Mouse (Mus musculus): Measurements from ENCODE around the gene Prss12.
A peak's percentile ranks its signal among the peaks of the same experiment; 100 is the strongest.

The Prss12 gene

GRCm38 (mm10) chr3:123446708-123447537, at the start of gene Prss12:
Prss12 (plus strand) TSS chr3:123446913.
- DNase-seq (ENCODE audit: low read depth in 2 of 2, low spot score in 2 of 2) = peak; percentile 47 to 53

GRCm38 (mm10) chr3:123397562-123398481, 48.9 kb upstream of the Prss12 start:
- no peak for DNase-seq (ENCODE audit: low read depth in 2 of 2, low spot score in 2 of 2)

- no peak for DNase-seq (ENCODE audit: low read depth in 2 of 2, low spot score in 2 of 2)
Measured at GRCm38 (mm10) chr3:123404945-123405344, 41.8 kb upstream of the Prss12 start.

DNA sequence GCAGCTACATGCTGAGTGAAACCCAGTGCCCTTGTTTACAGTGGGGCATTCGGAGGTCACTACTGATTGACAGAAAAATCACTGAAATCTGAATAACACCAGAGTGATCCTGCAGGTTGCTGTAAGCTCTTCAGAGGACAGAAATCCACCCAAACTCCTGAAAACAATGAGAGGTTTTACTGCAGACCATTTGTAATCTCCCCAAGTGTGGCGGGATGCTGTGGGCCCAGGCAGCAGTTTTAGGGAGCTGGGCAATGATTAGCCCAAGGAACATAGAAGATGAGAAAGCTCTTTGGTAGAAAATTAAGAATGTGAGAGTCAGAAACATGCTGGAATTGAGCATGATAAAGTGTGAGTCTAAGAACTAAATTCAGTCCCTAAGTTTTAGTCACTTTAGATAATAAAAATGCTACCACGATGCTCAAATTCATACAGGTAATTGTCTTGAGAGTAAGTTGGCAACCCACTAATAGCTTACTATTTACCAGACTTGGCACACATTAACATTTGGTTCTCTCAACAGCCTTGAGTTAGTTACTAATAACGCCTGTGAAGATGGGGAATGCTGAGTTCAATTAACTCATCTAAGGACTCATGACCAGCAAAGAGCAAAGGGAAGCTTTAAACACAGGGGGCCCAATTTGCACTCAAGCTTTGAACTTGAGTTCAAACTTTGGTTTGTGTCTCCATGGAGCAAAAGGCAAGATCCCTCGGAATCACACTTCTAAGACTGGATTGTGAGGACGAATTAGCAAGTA, 34.7 kb upstream of the Prss12 start:
- no peak for DNase-seq (ENCODE audit: low read depth in 2 of 2, low spot score in 2 of 2)

DNA sequence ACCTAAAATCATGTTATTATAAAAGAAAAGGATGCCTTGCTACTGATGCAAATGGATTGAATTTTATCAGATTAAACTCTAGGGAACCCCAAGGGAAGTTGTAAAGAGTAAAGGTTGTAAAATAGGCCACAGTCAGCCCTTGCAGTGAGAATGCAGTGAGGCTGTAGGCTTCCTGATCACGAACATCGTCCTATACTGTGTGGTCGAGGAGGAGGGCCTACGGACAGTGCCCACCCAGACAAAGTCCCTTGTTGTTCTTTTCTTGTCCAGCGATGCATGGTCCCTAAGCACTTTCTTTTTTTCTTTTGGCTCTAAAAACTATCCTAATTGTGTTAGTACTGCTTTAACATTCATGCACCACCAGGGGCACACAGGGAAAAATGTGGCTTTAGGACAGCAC, 33.5 kb upstream of the Prss12 start:
- DNase-seq (ENCODE audit: low read depth in 2 of 2, low spot score in 2 of 2) = no peak

DNA sequence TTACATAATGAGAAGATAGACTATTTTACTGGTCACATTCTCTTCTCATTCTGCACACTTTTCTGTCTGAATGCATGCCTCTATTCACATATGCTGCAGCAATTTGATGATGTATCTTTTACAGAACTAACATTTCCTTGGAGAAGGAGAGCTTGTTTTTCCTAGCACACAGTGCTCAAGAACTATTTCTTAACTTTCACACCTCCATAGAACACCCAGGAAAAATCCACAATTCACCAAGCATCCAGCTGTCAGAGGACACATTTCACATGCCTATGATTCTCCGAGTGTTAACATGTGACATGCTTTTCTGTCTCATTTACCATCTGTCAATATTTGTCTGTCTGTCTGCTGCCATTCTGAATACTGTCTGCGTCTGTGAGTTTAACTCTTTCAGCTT, 21.1 kb upstream of the Prss12 start:
- no peak for DNase-seq (ENCODE audit: low read depth in 2 of 2, low spot score in 2 of 2)

GRCm38 (mm10) chr3:123428005-123428404, 18.7 kb upstream of the Prss12 start:
- DNase-seq (ENCODE audit: low read depth in 2 of 2, low spot score in 2 of 2) = no peak

- no peak for DNase-seq (ENCODE audit: low read depth in 2 of 2, low spot score in 2 of 2)
Measured at GRCm38 (mm10) chr3:123429597-123430458, 16.9 kb upstream of the Prss12 start.

GRCm38 (mm10) chr3:123431951-123432674, 14.6 kb upstream of the Prss12 start:
- no peak for DNase-seq (ENCODE audit: low read depth in 2 of 2, low spot score in 2 of 2)

DNA sequence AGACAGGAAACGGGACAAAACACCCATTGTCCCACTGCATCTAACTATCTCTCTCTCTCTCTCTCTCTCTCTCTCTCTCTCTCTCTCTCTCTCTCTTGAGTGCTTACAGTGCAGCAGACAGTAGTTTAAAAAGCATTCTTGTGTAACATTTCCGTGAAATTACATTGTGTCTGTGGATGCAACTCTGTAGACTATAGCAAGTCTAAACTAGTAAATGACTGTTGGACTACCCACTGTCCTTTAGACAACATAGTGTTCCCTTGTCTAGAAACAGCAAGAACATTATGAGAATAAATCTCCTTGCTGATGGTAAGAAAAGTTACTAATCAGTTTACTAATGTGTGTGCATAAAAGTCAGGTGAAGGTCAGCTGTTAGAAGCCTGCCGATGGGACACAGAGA, 13.4 kb upstream of the Prss12 start:
- DNase-seq (ENCODE audit: low read depth in 2 of 2, low spot score in 2 of 2) = no peak

GRCm38 (mm10) chr3:123437608-123438007, 9.1 kb upstream of the Prss12 start:
- no peak for DNase-seq (ENCODE audit: low read depth in 2 of 2, low spot score in 2 of 2)

GRCm38 (mm10) chr3:123440490-123440889, 6.2 kb upstream of the Prss12 start:
- no peak for DNase-seq (ENCODE audit: low read depth in 2 of 2, low spot score in 2 of 2)

DNA sequence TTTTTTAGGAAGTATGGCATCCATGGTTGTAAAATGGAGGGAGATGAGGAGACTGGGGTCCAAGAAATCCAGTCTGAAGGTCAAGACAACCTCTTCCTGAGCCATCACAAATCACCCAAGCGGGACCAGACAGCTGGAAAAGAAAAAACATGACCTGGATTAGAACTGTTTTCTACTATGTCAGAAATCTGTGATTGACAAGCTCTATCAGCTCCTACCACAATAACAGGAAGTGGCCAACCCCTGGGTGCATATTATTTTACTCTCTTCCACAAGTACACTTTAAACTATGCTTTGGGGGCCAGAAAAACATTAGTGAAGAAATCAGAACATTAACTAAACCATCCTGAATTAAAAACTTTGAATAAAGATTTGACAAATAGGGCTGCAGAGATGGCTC, 2.2 kb upstream of the Prss12 start:
- peak; percentile 54 to 79 for DNase-seq (ENCODE audit: low read depth in 2 of 2, low spot score in 2 of 2)

DNA sequence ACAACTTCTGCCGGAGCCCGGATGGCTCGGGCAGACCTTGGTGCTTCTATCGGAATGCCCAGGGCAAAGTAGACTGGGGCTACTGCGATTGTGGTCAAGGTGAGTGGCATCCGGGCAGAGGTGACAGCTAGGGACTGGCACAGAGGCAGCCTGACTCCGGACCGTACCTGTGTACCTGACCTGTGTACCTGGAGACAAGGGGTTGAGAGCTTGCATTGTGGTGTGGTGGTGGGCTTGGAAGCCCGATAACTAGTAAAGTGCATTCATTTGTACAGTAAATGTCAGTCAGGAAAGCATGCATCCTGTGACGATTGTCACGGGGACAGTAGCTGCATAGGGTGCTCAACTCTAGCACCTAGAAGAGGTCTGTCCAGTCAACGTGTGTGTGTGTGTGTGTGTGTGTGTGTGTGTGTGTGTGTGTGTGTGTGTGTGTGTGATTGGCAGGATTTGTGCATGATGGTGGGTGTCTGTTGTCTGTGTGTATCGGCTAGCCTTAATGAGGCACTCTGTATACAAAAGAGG, 886 bp downstream of the Prss12 start:
- peak; percentile 49 to 54 for DNase-seq (ENCODE audit: low read depth in 2 of 2, low spot score in 2 of 2)

- DNase-seq (ENCODE audit: low read depth in 2 of 2, low spot score in 2 of 2) = peak; percentile 65 to 74
Measured at GRCm38 (mm10) chr3:123448096-123448495, 1.4 kb downstream of the Prss12 start.

- no peak for DNase-seq (ENCODE audit: low read depth in 2 of 2, low spot score in 2 of 2)
Measured at GRCm38 (mm10) chr3:123450107-123450506, 3.4 kb downstream of the Prss12 start.

DNA sequence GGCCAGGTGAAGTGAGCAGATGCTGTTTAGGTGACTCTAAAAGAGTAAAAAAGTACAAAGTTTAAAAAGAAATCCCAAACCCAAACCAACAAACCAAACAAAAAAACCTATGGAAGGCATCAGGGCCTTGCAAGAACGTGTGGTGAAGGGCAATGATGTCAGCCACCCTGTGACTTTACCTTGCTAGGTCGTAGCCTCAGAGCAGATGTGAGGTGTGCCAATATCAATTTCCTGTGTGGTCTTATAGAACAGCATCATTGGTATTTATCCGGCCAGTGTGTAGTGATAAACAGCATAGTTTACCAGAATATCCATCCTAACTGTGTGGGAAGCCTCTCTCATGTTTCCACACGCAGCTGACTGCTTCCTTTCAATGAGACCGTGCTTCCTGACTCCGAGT, 6.2 kb downstream of the Prss12 start:
- DNase-seq (ENCODE audit: low read depth in 2 of 2, low spot score in 2 of 2) = peak in 1 of 2 experiments; percentile 38

DNA sequence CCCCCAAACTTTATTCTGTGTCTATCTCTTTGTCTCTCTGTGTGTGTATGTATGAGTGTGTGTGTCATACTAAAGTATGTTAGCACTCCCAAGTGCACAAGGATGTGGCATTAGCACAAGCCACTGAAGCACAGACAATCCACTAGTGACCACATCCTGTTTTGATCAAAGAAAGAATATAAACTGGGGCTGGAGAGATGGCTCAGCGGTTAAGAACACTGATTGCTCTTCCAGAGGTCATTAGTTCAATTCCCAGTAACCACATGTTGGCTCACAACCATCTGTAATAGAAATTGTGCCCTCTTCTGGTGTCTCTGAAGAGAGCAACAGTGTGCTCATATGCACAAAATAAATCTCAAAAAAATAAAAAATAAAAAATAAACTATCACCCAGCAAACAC, 12.8 kb downstream of the Prss12 start:
- DNase-seq (ENCODE audit: low read depth in 2 of 2, low spot score in 2 of 2) = peak in 1 of 2 experiments; percentile 48

- DNase-seq (ENCODE audit: low read depth in 2 of 2, low spot score in 2 of 2) = no peak
Measured at GRCm38 (mm10) chr3:123460436-123460835, 13.7 kb downstream of the Prss12 start.

Measured in CD8-positive naive resting alpha-beta T cell, adult 2 months (primary cell).